Mouse (Mus musculus): ENCODE measurements at regions not wholly inside any gene's neighbourhood (a gene's known extent, or its start where the extent isn't known, plus 50 kb on each side); places are given as distances from the start of the nearest gene placed in this dataset.

DNA sequence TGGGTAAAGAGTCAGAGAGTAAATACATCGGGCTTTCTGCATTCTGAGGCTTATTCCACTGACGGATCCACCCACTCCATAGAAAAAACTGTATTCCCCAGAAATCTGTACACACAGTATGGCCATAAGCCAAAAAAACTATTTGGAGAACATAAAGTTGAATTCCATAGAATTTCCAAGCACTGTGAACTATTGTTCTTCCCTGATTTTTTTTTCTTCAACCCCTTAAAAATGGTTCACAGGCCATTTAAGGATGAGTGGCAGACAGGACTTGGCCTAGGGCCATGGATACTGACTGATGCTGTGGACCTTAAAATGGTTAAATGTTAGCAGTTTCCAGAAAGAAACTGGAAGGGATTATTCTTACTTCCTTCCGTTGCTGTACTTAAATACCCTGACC is 247.0 kb downstream of the Sipa1l2 start:
- Histone ChIP-seq H3K9ac (no peak overlapping the region), H3K9me3 (no peaks in the 10 kb centered on the region), H3K4me2 (no peak overlapping the region), H3K27ac (no peak overlapping the region), H3K27me3 (no peaks in the 10 kb centered on the region), H3K36me3 (no peaks in the 10 kb centered on the region), H3K4me3 (no peak overlapping the region), H3K4me1 (peaks cover 5% of the 10 kb centered on the region; the same call in 1 of the 2 replicates)
- 54% methylated on average over 3 of the region's 3 CpGs for WGBS
- no peak for ATAC-seq (ENCODE audit: insufficient number of reproducible peaks, low FRiP score, low TSS enrichment, low read depth)

- H3K9me3 ChIP-seq: no peaks in the 10 kb centered on the region
- no peak overlapping the region for H3K4me2 ChIP-seq
- H3K27ac ChIP-seq: no peak overlapping the region
- no peaks in the 10 kb centered on the region for H3K36me3 ChIP-seq
- no peaks in the 10 kb centered on the region for H3K4me1 ChIP-seq
- H3K4me3 ChIP-seq: no peak overlapping the region
- WGBS: 92% methylated on average over 6 of the region's 6 CpGs
- ATAC-seq (ENCODE audit: insufficient number of reproducible peaks, low FRiP score, low TSS enrichment, low read depth): no peak
- no peak overlapping the region for H3K9ac ChIP-seq
- H3K27me3 ChIP-seq: no peaks in the 10 kb centered on the region
Measured at GRCm38 (mm10) chr8:125317584-125317991, 252.0 kb downstream of the Sipa1l2 start.

DNA sequence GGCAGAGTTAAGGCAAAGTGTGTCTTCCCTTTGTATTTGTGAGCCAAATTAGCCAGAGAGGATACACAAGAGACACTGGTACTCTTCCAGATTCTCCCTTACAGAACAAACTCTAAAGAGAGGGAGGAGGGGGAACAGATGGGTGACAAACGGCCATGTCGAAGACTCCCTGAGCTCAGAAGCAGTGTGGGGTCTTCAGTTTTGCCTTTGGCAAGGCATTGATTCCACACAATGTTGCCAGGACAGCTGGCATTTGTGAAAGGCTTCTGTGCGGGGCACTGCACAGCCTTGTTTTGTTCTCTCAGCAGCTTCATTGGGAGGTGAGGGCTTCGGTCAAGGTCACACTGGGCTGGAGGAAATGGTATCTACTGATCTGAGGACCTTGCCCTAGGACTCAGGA is 253.9 kb downstream of the Sipa1l2 start:
- Histone ChIP-seq H3K4me2 (no peak overlapping the region), H3K27me3 (no peaks in the 10 kb centered on the region), H3K27ac (no peak overlapping the region), H3K4me1 (no peaks in the 10 kb centered on the region), H3K9me3 (no peaks in the 10 kb centered on the region), H3K4me3 (no peak overlapping the region), H3K36me3 (no peaks in the 10 kb centered on the region), H3K9ac (no peak overlapping the region)
- ATAC-seq (ENCODE audit: insufficient number of reproducible peaks, low FRiP score, low TSS enrichment, low read depth): no peak
- 78% methylated on average over 4 of the region's 4 CpGs for WGBS

DNA sequence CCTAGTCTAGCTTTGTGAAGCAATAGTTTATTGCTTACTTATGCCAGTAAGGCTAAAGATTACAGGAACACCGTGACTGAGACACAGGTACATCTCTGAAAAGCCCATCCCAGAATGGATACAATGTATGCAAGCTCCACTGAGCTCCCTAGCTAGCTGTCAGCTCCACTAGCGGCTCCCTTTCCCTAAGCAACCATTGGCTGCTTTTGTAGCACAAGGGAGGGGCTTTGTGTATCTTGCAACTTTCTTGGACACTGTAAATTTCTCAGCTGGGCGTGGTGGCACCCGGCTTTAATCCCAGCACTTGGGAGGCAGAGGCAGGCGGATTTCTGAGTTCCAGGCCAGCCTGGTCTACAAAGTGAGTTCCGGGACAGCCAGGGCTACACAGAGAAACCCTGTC is 254.6 kb downstream of the Sipa1l2 start:
- no peaks in the 10 kb centered on the region for H3K27me3 ChIP-seq
- no peak overlapping the region for H3K9ac ChIP-seq
- no peak for ATAC-seq (ENCODE audit: insufficient number of reproducible peaks, low FRiP score, low TSS enrichment, low read depth)
- 83% methylated on average over 6 of the region's 6 CpGs for WGBS
- no peak overlapping the region for H3K4me2 ChIP-seq
- no peak overlapping the region for H3K27ac ChIP-seq
- no peaks in the 10 kb centered on the region for H3K36me3 ChIP-seq
- no peaks in the 10 kb centered on the region for H3K9me3 ChIP-seq
- H3K4me1 ChIP-seq: no peaks in the 10 kb centered on the region
- H3K4me3 ChIP-seq: no peak overlapping the region

DNA sequence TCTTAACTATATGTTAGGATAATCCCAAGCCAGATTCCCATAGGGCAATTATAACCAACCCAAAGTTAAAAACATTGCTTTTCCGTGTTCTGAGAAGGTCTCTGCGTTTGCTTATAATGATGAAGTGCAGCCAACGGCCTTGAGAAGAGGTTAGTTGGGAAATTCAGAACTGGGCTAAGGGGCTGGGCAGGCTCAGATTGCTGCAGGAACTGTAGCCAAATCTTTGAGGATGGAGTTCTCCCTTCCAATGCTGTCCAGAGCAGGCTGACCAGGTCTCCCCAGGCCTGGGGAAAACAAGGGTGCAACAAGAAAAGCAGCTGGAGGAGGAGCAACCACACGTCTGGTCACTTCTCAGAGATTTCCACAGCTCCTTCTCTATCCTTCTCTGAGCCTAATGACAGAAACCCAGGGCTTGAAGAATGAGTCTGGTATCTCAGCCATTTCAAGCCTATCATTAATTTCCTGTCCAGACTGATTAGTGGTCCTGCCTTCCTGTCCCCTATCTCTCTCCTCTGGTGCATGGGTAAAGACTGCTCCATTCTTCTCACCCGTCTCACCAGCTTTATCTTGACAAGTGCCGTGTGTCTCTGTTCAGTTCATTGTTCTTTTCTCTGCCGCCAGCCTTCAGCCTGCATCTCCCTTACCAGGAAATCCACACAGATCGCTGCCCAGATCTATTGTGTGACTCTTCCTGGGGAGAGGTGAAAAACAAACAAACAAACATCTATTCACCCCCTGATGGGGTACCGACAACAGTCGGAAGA is 255.2 kb downstream of the Sipa1l2 start:
- Histone ChIP-seq H3K27ac (no peak overlapping the region), H3K27me3 (no peaks in the 10 kb centered on the region), H3K9ac (no peak overlapping the region), H3K36me3 (no peaks in the 10 kb centered on the region), H3K9me3 (no peaks in the 10 kb centered on the region), H3K4me3 (no peak overlapping the region), H3K4me2 (no peak overlapping the region), H3K4me1 (no peaks in the 10 kb centered on the region)
- 76% methylated on average over 10 of the region's 10 CpGs for WGBS
- ATAC-seq (ENCODE audit: insufficient number of reproducible peaks, low FRiP score, low TSS enrichment, low read depth): no peak

DNA sequence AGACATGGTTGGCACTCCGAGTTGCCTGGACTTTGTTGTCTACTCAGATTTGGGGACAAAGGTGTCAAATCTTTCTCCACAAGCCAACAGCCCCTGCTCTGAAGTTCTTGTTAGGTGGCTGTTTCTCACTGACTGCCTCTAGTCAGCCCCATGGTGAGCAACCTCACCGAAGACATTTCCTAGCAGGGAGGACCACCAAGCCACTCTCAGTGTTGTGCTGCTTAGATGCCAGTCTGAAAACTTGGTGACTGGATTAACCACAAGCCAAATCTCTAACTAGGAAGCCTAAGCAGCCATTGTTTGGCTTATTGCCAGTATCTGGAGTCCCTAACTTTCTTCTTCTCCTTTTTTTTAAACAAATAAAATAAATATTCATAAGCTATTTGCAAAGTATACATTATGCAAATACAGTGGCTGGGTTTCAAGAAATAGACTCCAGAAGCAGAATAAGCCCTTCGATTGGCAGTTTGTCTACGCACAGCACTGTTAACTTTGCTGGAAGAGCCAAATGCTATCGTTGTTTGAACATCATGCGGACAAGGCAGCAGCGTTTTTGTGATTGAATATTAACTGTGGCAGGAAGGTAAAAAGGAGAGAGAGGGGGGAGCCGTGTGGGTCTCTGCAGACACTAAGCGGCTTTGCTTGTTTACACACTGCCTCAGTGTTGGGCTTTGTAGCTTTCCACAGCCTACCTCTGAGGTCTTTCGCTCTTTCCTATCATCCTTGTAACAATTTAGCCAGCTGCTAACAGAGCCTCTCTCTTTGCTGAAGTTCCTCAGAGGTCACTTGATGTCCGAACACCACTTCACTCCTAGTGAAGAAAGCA is 257.4 kb downstream of the Disc1 start:
- WGBS: 58% methylated on average over 11 of the region's 11 CpGs

More for the DNA sequence above, 257.4 kb downstream of the Disc1 start:
- H3K36me3 ChIP-seq: no peaks in the 10 kb centered on the region
- no peak overlapping the region for H3K9ac ChIP-seq
- no peak overlapping the region for H3K4me2 ChIP-seq
- H3K4me1 ChIP-seq: no peaks in the 10 kb centered on the region
- H3K27ac ChIP-seq: no peak overlapping the region
- H3K9me3 ChIP-seq: no peaks in the 10 kb centered on the region
- H3K27me3 ChIP-seq: no peaks in the 10 kb centered on the region
- no peak for ATAC-seq (ENCODE audit: insufficient number of reproducible peaks, low FRiP score, low TSS enrichment, low read depth)
- H3K4me3 ChIP-seq: no peak overlapping the region
